Mouse (Mus musculus): ENCODE data around the gene Olfr1380. TPM values are rescaled to one million over a fixed set of nuclear protein-coding genes. Genes with fewer than 3 reads are reported as not detected.
"Not testable (repeated sequence)": the region's sequence is repeated elsewhere in the genome, so short reads cannot be mapped to it uniquely, and the experiment has no call there.

Gene Olfr1380
- polyA plus RNA-seq (2012; ENCODE audit: insufficient read depth, low replicate concordance) = not detected in 2 replicates

DNA sequence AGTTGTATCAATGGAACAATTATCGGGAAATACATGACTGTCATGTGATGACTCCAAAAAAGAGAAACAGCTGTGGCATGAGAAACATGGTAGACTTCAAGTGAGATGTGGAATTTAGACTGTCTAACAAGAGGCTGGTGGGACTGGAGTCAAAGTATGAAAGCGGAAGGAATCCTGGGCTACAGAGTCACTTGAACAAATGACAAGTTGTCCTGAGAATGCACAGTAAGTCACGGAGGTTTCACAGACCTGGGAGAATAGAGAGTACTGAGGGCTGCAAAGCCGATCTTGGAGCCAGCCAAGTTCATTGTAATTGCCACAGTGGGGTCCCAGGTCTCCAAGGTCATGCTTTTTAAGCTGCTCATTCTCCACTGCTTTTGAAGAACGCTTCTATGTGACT, at the start of gene Olfr1380:
Olfr1380 (plus strand) TSS at position 301 of the 400 bp plus-strand sequence.
- H3K9me3 ChIP-seq; H3K27me3 ChIP-seq (replicated peaks); H3K4me1 ChIP-seq; H3K36me3 ChIP-seq (replicated peaks; ENCODE audit: low read length); H3K4me3 ChIP-seq (replicated peaks): not testable (repeated sequence)

DNA sequence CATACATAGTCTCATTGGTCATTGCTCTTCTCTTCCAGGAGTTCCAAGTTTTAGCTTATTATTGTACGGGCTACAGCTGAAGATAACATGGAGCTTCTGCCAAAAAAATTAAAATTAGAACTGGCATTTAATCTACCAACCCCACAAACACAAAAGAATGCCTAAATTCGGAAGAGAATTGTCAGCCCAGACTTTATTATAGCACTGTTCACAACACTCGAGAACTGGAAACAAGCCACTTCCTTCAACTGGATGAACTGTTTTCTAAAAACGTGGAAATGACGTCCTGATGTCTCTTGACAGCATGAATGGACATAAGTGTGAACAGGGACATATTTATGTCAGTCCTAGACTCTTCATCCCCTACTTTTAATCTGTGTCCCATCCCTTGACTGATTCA, 38.6 kb upstream of the Olfr1380 start:
- H3K36me3 ChIP-seq (replicated peaks; ENCODE audit: low read length) = no peaks in the 10 kb centered on the region
- H3K27me3 ChIP-seq (replicated peaks) = peaks cover 10% of the 10 kb centered on the region
- no peaks in the 10 kb centered on the region for H3K9me3 ChIP-seq
- H3K4me1 ChIP-seq = no peaks in the 10 kb centered on the region
- no peak for TF ChIP-seq GATA1 (IDR thresholded peaks at IDR 0.05; ENCODE audit: borderline replicate concordance, low read length)
- no peak for TF ChIP-seq FLI1 (IDR thresholded peaks at IDR 0.05; ENCODE audit: low read length)
- H3K4me3 ChIP-seq (replicated peaks) = no peak overlapping the region

DNA sequence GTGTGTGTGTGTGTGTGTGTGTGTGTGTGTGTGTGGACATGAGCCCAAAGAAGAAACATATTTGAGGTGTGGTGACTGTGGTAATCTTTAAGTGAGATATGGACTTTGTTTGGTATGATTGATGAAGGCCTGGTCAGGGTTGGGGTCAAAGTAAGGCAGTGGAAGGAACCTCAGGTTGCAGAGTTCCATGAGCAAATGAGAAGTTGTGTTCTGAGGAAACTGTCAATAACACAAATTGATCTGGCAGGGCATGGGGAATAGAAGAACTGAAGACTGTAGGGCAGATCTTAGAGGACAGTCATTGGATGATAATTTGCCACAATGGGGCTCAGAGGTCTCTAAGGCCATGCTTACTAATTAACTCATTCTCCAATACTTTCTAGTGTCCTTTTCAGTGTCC, 37.3 kb upstream of the Olfr1380 start, which contains the start of gene Olfr1383:
Olfr1383 (plus strand) TSS at position 301 of the 400 bp plus-strand sequence.
- no peaks in the 10 kb centered on the region for H3K36me3 ChIP-seq (replicated peaks; ENCODE audit: low read length)
- no peaks in the 10 kb centered on the region for H3K9me3 ChIP-seq
- TF ChIP-seq FLI1 (IDR thresholded peaks at IDR 0.05; ENCODE audit: low read length) = no peak
- TF ChIP-seq GATA1 (IDR thresholded peaks at IDR 0.05; ENCODE audit: borderline replicate concordance, low read length) = no peak
- peaks cover 5% of the 10 kb centered on the region for H3K27me3 ChIP-seq (replicated peaks)
- H3K4me3 ChIP-seq (replicated peaks) = no peak within 1 kb of the TSS
- no peaks in the 10 kb centered on the region for H3K4me1 ChIP-seq

DNA sequence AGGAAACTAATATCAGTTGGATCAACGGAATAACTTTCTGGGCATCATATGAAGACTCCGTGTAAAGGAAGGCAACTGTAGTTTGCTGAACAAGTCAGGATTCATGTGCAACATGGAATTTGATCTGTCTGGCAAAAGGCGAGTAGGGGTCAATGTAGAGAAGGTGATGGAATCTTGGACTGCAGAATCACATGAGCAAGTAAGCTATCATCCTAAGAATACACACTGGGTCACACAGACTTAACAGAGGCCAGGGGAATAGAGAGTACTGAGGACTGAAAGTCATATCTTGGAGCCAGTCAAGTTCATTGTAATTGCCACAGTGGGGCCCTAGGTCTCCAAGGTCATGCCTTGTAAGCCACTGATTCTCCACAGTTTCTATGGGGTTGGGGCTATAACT, 28.7 kb upstream of the Olfr1380 start, which contains the start of gene Olfr1382:
Olfr1382 (plus strand) TSS at position 301 of the 400 bp plus-strand sequence.
- H3K9me3 ChIP-seq = no peaks in the 10 kb centered on the region

DNA sequence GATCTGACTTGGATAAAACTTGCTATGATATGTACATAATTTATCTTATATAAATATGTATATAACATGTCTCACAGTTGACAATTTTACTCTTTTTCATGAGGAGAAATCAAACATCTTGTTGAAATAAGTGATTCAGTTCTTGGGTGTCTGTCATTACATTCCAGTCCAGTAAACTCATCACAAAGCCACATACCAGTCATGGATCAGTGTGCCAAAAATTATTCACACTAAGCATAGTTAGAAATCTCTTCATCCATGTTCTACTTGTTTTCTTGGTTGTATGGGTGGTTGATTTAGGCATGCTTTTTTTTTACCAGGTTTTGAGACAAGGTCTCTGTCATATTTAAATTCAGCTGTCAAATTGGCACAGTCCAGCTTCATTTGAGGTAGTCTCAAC, 23.9 kb upstream of the Olfr1380 start:
- no peaks in the 10 kb centered on the region for H3K27me3 ChIP-seq (replicated peaks)
- TF ChIP-seq FLI1 (IDR thresholded peaks at IDR 0.05; ENCODE audit: low read length) = no peak
- no peak for TF ChIP-seq GATA1 (IDR thresholded peaks at IDR 0.05; ENCODE audit: borderline replicate concordance, low read length)
- H3K36me3 ChIP-seq (replicated peaks; ENCODE audit: low read length) = no peaks in the 10 kb centered on the region
- H3K4me1 ChIP-seq = peaks cover 3% of the 10 kb centered on the region; the same call in 1 of the 2 replicates
- H3K9me3 ChIP-seq = no peaks in the 10 kb centered on the region
- no peak overlapping the region for H3K4me3 ChIP-seq (replicated peaks)

More for the DNA sequence above, 28.7 kb upstream of the Olfr1380 start, which contains the start of gene Olfr1382:
- peaks cover 3% of the 10 kb centered on the region; the same call in 1 of the 2 replicates for H3K4me1 ChIP-seq
- H3K36me3 ChIP-seq (replicated peaks; ENCODE audit: low read length) = no peaks in the 10 kb centered on the region
- no peak for TF ChIP-seq GATA1 (IDR thresholded peaks at IDR 0.05; ENCODE audit: borderline replicate concordance, low read length)
- TF ChIP-seq FLI1 (IDR thresholded peaks at IDR 0.05; ENCODE audit: low read length) = no peak
- H3K4me3 ChIP-seq (replicated peaks) = no peak within 1 kb of the TSS
- no peaks in the 10 kb centered on the region for H3K27me3 ChIP-seq (replicated peaks)

DNA sequence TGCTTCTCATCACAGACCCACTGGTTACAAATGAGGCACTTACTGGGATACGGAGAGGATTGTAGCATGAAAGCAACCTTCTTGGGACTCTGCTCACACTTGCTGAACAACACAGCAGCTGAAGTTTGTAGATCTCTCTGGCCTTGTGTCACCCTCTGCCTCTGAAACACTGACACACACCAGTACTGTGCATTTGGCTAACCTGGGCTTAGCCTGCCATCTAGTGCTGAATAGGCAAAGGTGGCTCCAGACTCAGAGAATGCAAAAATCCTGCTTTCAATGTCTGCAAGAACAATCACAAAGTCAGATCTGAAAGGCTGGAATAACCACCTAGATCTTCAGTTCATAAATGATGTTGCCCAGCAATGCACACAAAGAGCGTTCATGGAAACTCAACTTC, 20.0 kb upstream of the Olfr1380 start:
- H3K9me3 ChIP-seq; H3K27me3 ChIP-seq (replicated peaks); H3K4me1 ChIP-seq; H3K4me3 ChIP-seq (replicated peaks); H3K36me3 ChIP-seq (replicated peaks; ENCODE audit: low read length): not testable (repeated sequence)

DNA sequence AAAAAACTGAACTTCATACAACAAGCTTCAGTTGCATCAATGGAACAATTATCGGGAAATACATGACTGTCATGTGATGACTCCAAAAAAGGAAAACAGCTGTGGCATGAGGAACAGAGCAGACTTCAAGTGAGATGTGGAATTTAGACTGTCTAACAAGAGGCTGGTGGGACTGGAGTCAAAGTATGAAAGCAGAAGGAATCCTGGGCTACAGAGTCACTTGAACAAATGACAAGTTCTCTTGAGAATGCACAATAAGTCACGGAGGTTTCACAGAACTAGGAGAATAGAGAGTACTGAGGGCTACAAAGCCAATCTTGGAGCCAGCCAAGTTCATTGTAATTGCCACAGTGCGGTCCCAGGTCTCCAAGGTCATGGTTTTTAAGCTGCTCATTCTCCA, 13.5 kb upstream of the Olfr1380 start, which contains the start of gene Olfr1381:
Olfr1381 (plus strand) TSS at position 301 of the 400 bp plus-strand sequence.
- H3K9me3 ChIP-seq; H3K4me3 ChIP-seq (replicated peaks); H3K27me3 ChIP-seq (replicated peaks); H3K4me1 ChIP-seq; H3K36me3 ChIP-seq (replicated peaks; ENCODE audit: low read length): not testable (repeated sequence)

DNA sequence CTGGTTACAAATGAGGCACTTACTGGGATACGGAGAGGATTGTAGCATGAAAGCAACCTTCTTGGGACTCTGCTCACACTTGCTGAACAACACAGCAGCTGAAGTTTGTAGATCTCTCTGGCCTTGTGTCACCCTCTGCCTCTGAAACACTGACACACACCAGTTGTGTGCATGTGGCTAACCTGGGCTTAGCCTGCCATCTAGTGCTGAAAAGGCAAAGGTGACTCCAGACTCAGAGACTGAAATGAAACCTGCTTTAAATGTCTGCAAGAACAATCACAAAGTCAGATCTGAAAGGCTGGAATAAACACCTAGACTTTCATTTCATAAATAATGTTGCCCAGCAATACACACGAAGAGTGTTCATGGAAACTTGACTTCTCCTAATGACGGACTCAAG, 2.6 kb upstream of the Olfr1380 start:
- not testable (repeated sequence) for H3K4me3 ChIP-seq (replicated peaks); H3K36me3 ChIP-seq (replicated peaks; ENCODE audit: low read length); H3K27me3 ChIP-seq (replicated peaks); H3K9me3 ChIP-seq; H3K4me1 ChIP-seq

DNA sequence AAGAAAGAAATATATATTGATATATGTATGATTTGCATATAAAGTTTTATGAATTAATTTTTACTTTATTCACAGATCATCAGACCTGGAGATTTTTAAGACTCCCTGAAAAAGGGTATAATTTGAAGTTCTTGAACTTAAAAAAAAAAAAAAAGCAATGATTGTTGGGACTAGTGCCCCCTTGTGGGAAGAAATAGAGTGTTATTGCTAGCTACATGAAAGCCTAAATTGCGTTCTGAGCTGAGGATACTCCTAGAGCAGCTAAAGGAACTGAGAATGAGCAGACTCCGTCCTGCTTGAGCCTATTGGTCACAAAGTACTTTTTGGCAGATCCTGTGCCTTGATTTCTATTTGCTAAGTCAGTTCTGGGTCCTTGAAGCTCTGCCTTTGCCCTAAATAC, 18.4 kb downstream of the Olfr1380 start:
- not testable (repeated sequence) for H3K36me3 ChIP-seq (replicated peaks; ENCODE audit: low read length); H3K9me3 ChIP-seq; H3K4me3 ChIP-seq (replicated peaks); H3K27me3 ChIP-seq (replicated peaks); H3K4me1 ChIP-seq

DNA sequence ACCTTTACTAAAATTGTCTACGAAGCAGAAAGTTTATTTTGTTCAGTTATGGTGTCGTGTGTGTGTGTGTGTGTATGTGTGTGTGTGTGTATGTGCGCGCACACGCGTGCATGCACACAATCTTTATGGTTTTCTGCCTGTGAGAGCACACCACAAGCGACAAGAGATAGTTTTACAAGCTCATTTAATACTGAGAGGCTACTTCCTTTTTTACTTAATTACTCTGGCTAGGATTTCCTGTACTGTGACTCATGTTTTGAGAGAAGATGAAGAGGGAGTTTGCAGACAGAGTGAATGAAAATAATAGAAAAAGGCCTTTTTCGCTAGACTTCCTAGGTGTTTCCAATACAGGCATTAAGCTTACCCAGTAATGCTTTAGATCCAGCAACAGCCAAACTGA, 23.8 kb downstream of the Olfr1380 start:
- H3K4me1 ChIP-seq; H3K27me3 ChIP-seq (replicated peaks); H3K36me3 ChIP-seq (replicated peaks; ENCODE audit: low read length); H3K4me3 ChIP-seq (replicated peaks); H3K9me3 ChIP-seq: not testable (repeated sequence)

DNA sequence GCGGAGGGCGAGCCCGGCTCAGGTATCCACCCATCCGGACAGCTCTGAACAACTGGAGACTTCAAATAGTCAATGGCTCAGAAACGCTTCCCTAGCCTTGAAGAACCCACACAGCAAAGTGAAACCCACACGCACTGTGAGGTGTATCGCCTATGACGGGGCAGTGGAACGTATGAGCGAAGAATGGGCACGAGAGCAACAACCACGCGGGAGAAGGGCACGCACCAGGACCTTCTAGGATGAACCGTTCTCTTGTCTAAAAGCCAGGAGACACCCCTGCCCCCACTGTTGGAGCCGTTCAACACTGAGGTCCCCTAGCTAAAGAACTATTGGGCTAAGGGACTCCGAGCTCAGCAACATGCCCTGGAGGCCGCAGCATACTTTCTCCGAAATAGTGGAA, 33.5 kb downstream of the Olfr1380 start:
- Histone ChIP-seq H3K9me3 (no peaks in the 10 kb centered on the region), H3K4me3 (replicated peaks) (no peak overlapping the region), H3K4me1 (no peaks in the 10 kb centered on the region), H3K27me3 (replicated peaks) (no peaks in the 10 kb centered on the region), H3K36me3 (replicated peaks; ENCODE audit: low read length) (no peaks in the 10 kb centered on the region)
- TF ChIP-seq FLI1 (IDR thresholded peaks at IDR 0.05; ENCODE audit: low read length) (no peak), GATA1 (IDR thresholded peaks at IDR 0.05; ENCODE audit: borderline replicate concordance, low read length) (no peak)

DNA sequence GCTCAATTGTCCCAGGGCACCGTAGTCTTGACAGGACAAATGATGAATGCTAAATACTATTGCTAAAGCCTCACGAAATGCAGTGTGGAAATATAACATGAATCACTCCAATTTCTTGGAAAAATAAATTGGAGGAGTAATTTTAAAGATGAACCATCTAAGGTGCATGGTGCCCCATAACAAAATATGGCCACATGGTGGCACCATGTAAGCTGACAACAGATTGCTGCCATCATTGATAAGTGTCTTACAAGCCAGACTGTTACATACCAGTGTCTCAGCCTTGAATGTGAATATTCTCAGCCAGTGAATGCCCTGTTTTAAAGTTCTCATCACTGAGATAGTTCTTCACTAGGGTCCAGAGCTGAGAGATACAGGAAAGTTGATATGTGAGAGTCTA, 40.5 kb downstream of the Olfr1380 start:
- not testable (repeated sequence) for H3K36me3 ChIP-seq (replicated peaks; ENCODE audit: low read length); H3K27me3 ChIP-seq (replicated peaks); H3K4me1 ChIP-seq; H3K4me3 ChIP-seq (replicated peaks); H3K9me3 ChIP-seq

DNA sequence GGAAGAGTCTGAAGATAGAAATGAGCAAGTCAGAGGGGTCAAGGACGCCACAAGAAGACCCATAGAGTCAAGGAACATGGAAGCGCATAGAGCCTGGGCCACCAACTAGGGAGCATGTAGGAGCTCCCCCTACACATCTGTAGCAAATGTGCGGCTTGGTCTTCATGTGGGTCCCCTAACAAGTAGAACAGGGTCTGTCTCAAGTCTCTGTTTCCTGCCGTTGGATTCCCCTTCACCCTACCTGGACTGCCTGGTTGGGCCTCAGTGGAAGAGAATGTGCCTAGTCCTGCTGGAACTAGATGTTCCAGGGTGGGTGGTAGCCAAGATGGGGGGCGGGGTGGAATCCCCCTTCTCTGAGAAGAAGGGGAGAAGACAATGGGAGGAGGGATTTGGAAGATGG, 51.6 kb downstream of the Olfr1380 start:
- not testable (repeated sequence) for H3K36me3 ChIP-seq (replicated peaks; ENCODE audit: low read length); H3K9me3 ChIP-seq; H3K4me3 ChIP-seq (replicated peaks)
- peaks cover 20% of the 10 kb centered on the region for H3K4me1 ChIP-seq
- H3K27me3 ChIP-seq (replicated peaks) = peaks cover 29% of the 10 kb centered on the region

DNA sequence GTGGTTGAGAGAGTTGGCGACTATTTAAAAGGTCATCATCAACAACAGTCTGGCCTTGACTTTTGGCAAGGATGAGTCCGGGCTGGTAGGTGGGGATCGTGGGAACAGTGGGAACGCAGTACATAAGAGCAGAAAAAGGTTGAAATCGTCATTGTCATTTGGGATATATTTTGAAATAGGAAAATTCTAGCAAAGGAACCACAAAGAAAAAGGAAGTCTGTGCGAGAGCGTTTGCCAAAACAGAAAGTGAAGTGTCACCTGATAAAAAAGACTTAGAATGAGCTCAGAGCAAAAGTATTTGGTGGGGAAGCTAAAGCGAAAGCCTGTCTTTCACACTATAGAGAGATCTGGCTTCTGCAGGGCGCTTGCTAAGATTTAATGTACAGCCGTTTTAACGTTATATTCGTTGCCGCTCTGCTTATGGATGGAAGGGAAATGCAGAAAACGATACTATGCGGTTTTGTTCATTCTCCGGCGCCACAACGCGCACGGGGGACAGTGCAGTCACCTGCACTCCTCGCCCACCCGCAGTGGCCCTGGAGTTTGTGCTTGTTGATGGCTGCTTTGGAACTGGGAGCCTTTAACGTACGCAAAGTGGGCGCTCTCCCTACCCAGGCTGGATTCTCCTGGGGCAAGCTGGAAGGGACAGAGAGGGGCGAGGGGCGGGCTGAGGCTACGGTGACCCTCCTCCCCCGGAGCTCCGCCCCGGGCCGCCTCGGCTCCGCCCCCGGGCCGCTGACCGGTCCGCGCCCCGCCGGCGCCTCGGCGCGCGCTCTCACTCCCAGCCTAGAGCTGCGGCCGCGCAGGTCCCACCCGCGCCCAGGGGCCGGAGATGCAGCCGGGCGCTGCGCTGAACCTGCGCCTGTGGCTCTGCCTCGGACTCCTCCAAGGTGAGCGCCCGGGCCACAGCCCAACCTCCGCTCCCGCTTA, 52.5 kb downstream of the Olfr1380 start, which contains the start of gene Flt4:
Flt4 (plus strand) TSS at position 326 of the 930 bp plus-strand sequence.
- Histone ChIP-seq H3K4me3 (replicated peaks) (peak within 1 kb of the TSS; percentile 86), H3K4me1 (peaks cover 27% of the 10 kb centered on the region), H3K27me3 (replicated peaks) (peaks cover 35% of the 10 kb centered on the region)
- H3K36me3 ChIP-seq (replicated peaks; ENCODE audit: low read length); H3K9me3 ChIP-seq: not testable (repeated sequence)
